Mouse (Mus musculus) MEL (cell line): ENCODE measurements around the gene Cdh24. TPM values are rescaled to one million over a fixed set of nuclear protein-coding genes. Genes with fewer than 3 reads are reported as not detected.

ENCODE experiments used
- DNase-seq: peaks from one replicate; pipeline ENCODE4 v3.0.0; 2011; ENCODE audit warnings: low read depth, low spot score
- H3K27ac ChIP-seq: 2 replicates; pipeline ENCODE4 v1.5.1; 2012; ENCODE audit warnings: low read depth, mild to moderate bottlenecking, control low read depth, low read length, moderate library complexity; ENCODE audit not compliant: control insufficient read depth
- H3K27me3 ChIP-seq, 2 experiments: fragments of 150-350 bp in 1 of 2; sonication (generic) in 1 of 2; 2 replicates each; pipeline ENCODE4 v1.6.1; 2012; ENCODE audit warnings: low read length in 2 of 2, mild to moderate bottlenecking in 2 of 2, improper control_type of control experiment in 1 of 2, moderate library complexity in 1 of 2; ENCODE audit not compliant: insufficient read depth in 2 of 2, control insufficient read depth in 1 of 2
- H3K36me3 ChIP-seq, 2 experiments: 2 replicates each; pipeline ENCODE4 v1.6.1; 2012 to 2014; ENCODE audit warnings: low read length in 2 of 2, improper control_type of control experiment in 1 of 2, inconsistent platforms in 1 of 2, mild to moderate bottlenecking in 1 of 2; ENCODE audit not compliant: insufficient read depth in 2 of 2, control insufficient read depth in 1 of 2
- H3K4me1 ChIP-seq, 2 experiments: fragments of 150-350 bp in 1 of 2; sonication (generic) in 1 of 2; 2 replicates each; pipeline ENCODE4 v1.6.1; 2012; ENCODE audit warnings: low read length in 2 of 2, improper control_type of control experiment in 1 of 2, mild to moderate bottlenecking in 1 of 2; ENCODE audit not compliant: insufficient read depth in 2 of 2, control insufficient read depth in 1 of 2
- H3K4me3 ChIP-seq, 2 experiments: fragments of 150-350 bp in 1 of 2; sonication (generic) in 1 of 2; 2 replicates each; pipeline ENCODE4 v1.5.1; 2012; ENCODE audit warnings: low read depth in 2 of 2, low read length in 2 of 2, mild to moderate bottlenecking in 2 of 2, moderate library complexity in 2 of 2, control low read depth in 1 of 2, improper control_type of control experiment in 1 of 2; ENCODE audit not compliant: control insufficient read depth in 1 of 2, insufficient read depth in 1 of 2
- H3K79me2 ChIP-seq: 2 replicates; pipeline ENCODE4 v1.6.1; 2012; ENCODE audit warnings: mild to moderate bottlenecking, low read length, moderate library complexity; ENCODE audit not compliant: control insufficient read depth, poor library complexity, insufficient read depth
- H3K9ac ChIP-seq: 2 replicates; pipeline ENCODE4 v1.6.1; 2012; ENCODE audit warnings: low read depth, mild to moderate bottlenecking, control low read depth, low read length, moderate library complexity; ENCODE audit not compliant: control insufficient read depth, poor library complexity, severe bottlenecking
- H3K9me3 ChIP-seq: fragments of 150-350 bp; sonication (generic); replicated peaks from 2 replicates; pipeline ENCODE4 v1.6.1; 2012; ENCODE audit warnings: mild to moderate bottlenecking, low read length, improper control_type of control experiment, moderate library complexity; ENCODE audit not compliant: insufficient read depth
- CHD2 ChIP-seq: IDR thresholded peaks from 2 replicates; pipeline ENCODE4 v1.6.1; 2011; ENCODE audit warnings: low read length, improper control_type of control experiment
- CTCF ChIP-seq, 3 experiments: IDR thresholded peaks in 2 of 3; conservative IDR thresholded peaks in 1 of 3; 2 replicates each; pipeline ENCODE4 v1.5.1; 2011 to 2012; ENCODE audit warnings: low read length in 3 of 3, low read depth in 2 of 3, mild to moderate bottlenecking in 2 of 3, improper control_type of control experiment in 1 of 3, inconsistent platforms in 1 of 3, mixed read lengths in 1 of 3, moderate library complexity in 1 of 3; ENCODE audit not compliant: control insufficient read depth in 1 of 3, insufficient read depth in 1 of 3, poor library complexity in 1 of 3, severe bottlenecking in 1 of 3
- E2F4 ChIP-seq: IDR thresholded peaks from 2 replicates; pipeline ENCODE4 v1.6.1; 2011; ENCODE audit warnings: low read depth, low read length, improper control_type of control experiment, borderline replicate concordance
- ELF1 ChIP-seq: IDR thresholded peaks from 2 replicates; pipeline ENCODE4 v1.6.1; 2014; ENCODE audit warnings: low read depth, mild to moderate bottlenecking, inconsistent platforms, low read length, improper control_type of control experiment, moderate library complexity
- EP300 ChIP-seq, 2 experiments: IDR thresholded peaks; 2 replicates each; pipeline ENCODE4 v1.6.1; 2011; ENCODE audit warnings: improper control_type of control experiment in 2 of 2, low read length in 2 of 2, low read depth in 1 of 2, mild to moderate bottlenecking in 1 of 2
- ETS1 ChIP-seq: IDR thresholded peaks from 2 replicates; pipeline ENCODE4 v1.6.1; 2012; ENCODE audit warnings: low read depth, mild to moderate bottlenecking, inconsistent platforms, low read length, improper control_type of control experiment, moderate library complexity
- GATA1 ChIP-seq: IDR thresholded peaks from 2 replicates; pipeline ENCODE4 v1.6.1; 2011; ENCODE audit warnings: low read depth, low read length, improper control_type of control experiment
- HCFC1 ChIP-seq: IDR thresholded peaks from 2 replicates; pipeline ENCODE4 v1.6.1; 2012; ENCODE audit warnings: low read depth, mild to moderate bottlenecking, inconsistent platforms, low read length, improper control_type of control experiment, moderate library complexity
- JUND ChIP-seq: IDR thresholded peaks from 2 replicates; pipeline ENCODE4 v1.6.1; 2011; ENCODE audit warnings: low read depth, mild to moderate bottlenecking, improper control_type of control experiment, low read length
- MAX ChIP-seq: IDR thresholded peaks from 2 replicates; pipeline ENCODE4 v1.6.1; 2011; ENCODE audit warnings: low read length, improper control_type of control experiment
- MEF2A ChIP-seq: IDR thresholded peaks from 2 replicates; pipeline ENCODE4 v1.6.1; 2014; ENCODE audit warnings: low read depth, mild to moderate bottlenecking, inconsistent platforms, low read length, improper control_type of control experiment; ENCODE audit not compliant: poor library complexity, insufficient replicate concordance, severe bottlenecking; ENCODE audit errors: extremely low read depth
- MXI1 ChIP-seq: IDR thresholded peaks from 2 replicates; pipeline ENCODE4 v1.6.1; 2011; ENCODE audit warnings: mild to moderate bottlenecking, low read depth, low read length, improper control_type of control experiment
- POLR2AphosphoS5 ChIP-seq: IDR thresholded peaks from 2 replicates; pipeline ENCODE4 v1.6.1; 2012; ENCODE audit warnings: low read depth, borderline replicate concordance, mild to moderate bottlenecking, inconsistent platforms, low read length, moderate library complexity, mixed read lengths
- RAD21 ChIP-seq: IDR thresholded peaks from 2 replicates; pipeline ENCODE4 v1.6.1; 2011; ENCODE audit warnings: mild to moderate bottlenecking, low read depth, low read length, improper control_type of control experiment
- RCOR1 ChIP-seq: IDR thresholded peaks from 2 replicates; pipeline ENCODE4 v1.6.1; 2012; ENCODE audit warnings: low read depth, mild to moderate bottlenecking, inconsistent platforms, low read length, improper control_type of control experiment
- SIN3A ChIP-seq: IDR thresholded peaks from 2 replicates; pipeline ENCODE4 v1.6.1; 2012; ENCODE audit warnings: low read length, improper control_type of control experiment, inconsistent platforms
- SMC3 ChIP-seq: IDR thresholded peaks from 2 replicates; pipeline ENCODE4 v1.6.1; 2011; ENCODE audit warnings: low read depth, low read length, improper control_type of control experiment
- TAL1 ChIP-seq: IDR thresholded peaks from 2 replicates; pipeline ENCODE4 v1.6.1; 2012; ENCODE audit warnings: mild to moderate bottlenecking, inconsistent platforms, low read length, moderate library complexity, mixed read lengths
- UBTF ChIP-seq: IDR thresholded peaks from 2 replicates; pipeline ENCODE4 v1.6.1; 2012; ENCODE audit warnings: low read depth, mild to moderate bottlenecking, inconsistent platforms, low read length, improper control_type of control experiment, moderate library complexity, borderline replicate concordance; ENCODE audit not compliant: insufficient read depth
- USF1 ChIP-seq: IDR thresholded peaks from 2 replicates; pipeline ENCODE4 v1.6.1; 2014; ENCODE audit warnings: low read depth, mild to moderate bottlenecking, inconsistent platforms, low read length, improper control_type of control experiment, moderate library complexity
- ZC3H11A ChIP-seq: IDR thresholded peaks from 2 replicates; pipeline ENCODE4 v1.6.1; 2012; ENCODE audit warnings: low read depth, mild to moderate bottlenecking, inconsistent platforms, low read length, improper control_type of control experiment
- ZKSCAN1 ChIP-seq: IDR thresholded peaks from 2 replicates; pipeline ENCODE4 v1.6.1; 2012; ENCODE audit warnings: low read depth, mild to moderate bottlenecking, inconsistent platforms, low read length, improper control_type of control experiment, moderate library complexity
- ZMIZ1 ChIP-seq: IDR thresholded peaks from 2 replicates; pipeline ENCODE4 v1.6.1; 2012; ENCODE audit warnings: low read depth, mild to moderate bottlenecking, inconsistent platforms, low read length, improper control_type of control experiment, moderate library complexity
- ZNF384 ChIP-seq: IDR thresholded peaks from 2 replicates; pipeline ENCODE4 v1.6.1; 2012; ENCODE audit warnings: low read depth, mild to moderate bottlenecking, inconsistent platforms, low read length, improper control_type of control experiment
- polyA plus RNA-seq, 2 experiments: library from polyadenylated mRNA; stranded (reverse) in 1 of 2; unstranded in 1 of 2; fragments of >175 nt in 1 of 2; fragments of >200 nt in 1 of 2; gene quantifications; 2 replicates each; pipeline versions ENCODE4 v1.2.1 to v1.2.4; 2012; ENCODE audit warnings: low replicate concordance in 2 of 2, low read depth in 1 of 2; ENCODE audit not compliant: insufficient read length in 2 of 2, insufficient read depth in 1 of 2, missing spikeins in 1 of 2
- total RNA-seq: library from RNA; depleted of rRNA; stranded (reverse); fragments of 300-350 nt; gene quantifications from 2 replicates; pipeline ENCODE4 v1.2.3, GENCODE M21; 2012

Cdh24 gene
- total and polyA plus RNA-seq, 3 experiments: 0.89 to 5.8 TPM; not detected in 1

DNA sequence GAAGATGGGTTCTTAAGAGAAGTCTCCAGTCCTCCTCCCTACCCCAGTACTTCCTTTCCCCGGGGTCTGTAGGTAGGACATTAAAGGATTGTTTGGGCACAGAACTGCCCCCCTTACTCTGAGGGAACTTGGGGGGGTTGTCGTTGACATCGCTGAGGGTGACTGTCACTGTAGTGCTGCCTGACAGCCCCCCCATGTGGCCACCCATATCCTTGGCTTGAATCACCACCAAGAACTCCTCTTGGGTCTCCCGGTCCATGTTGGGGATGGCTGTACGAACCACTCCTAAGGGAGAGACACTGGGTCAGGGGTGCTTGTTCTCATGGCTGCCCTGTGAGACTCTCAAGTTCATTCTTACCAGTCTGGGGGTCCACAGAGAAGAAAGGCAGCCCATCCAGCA, 3.0 kb downstream of the Cdh24 start:
- H3K9me3 ChIP-seq: no peaks in the 10 kb centered on the region
- H3K4me1 ChIP-seq: peaks cover 4% of the 10 kb centered on the region in 2 experiments; a peak in 2 of 4 replicates
- H3K36me3 ChIP-seq: no peaks in the 10 kb centered on the region; a peak in 1 of 4 replicates
- H3K79me2 ChIP-seq: no peaks in the 10 kb centered on the region; the same call in 1 of the 2 replicates
- no peaks in the 10 kb centered on the region for H3K27me3 ChIP-seq
- H3K4me3 ChIP-seq: no peak overlapping the region
- H3K9ac ChIP-seq: no peak overlapping the region
- TF ChIP-seq TAL1: no peak
- TF ChIP-seq E2F4: no peak
- no peak for TF ChIP-seq HCFC1
- peak; percentile 55 for TF ChIP-seq SMC3
- TF ChIP-seq ELF1: no peak
- TF ChIP-seq EP300 (IDR thresholded peaks at IDR 0.05; ENCODE audit: low read depth in 1 of 2, low read length in 2 of 2): no peak
- TF ChIP-seq ETS1: no peak
- no peak for TF ChIP-seq MXI1
- no peak for TF ChIP-seq UBTF
- no peak for TF ChIP-seq MAX
- TF ChIP-seq SIN3A: no peak
- peak in 2 of 3 experiments; percentile 48 to 50; a peak in 4 of 6 replicates for TF ChIP-seq CTCF (IDR thresholded peaks at IDR 0.05 in 2 of 3, conservative IDR thresholded peaks at IDR 0.05 in 1 of 3; ENCODE audit: control insufficient read depth in 1 of 3, insufficient read depth in 1 of 3, low read depth in 2 of 3, low read length in 3 of 3, poor library complexity in 1 of 3, severe bottlenecking in 1 of 3)
- no peak for TF ChIP-seq ZMIZ1
- peak; percentile 36 for TF ChIP-seq ZC3H11A
- no peak for TF ChIP-seq USF1
- no peak for TF ChIP-seq ZNF384
- TF ChIP-seq RAD21: peak; percentile 39
- no peak for TF ChIP-seq RCOR1
- no peak for TF ChIP-seq MEF2A
- no peak for TF ChIP-seq POLR2AphosphoS5
- no peak for TF ChIP-seq JUND
- no peak for TF ChIP-seq CHD2
- no peak for TF ChIP-seq ZKSCAN1
- TF ChIP-seq GATA1: no peak
- no peak for DNase-seq
- no peak overlapping the region for H3K27ac ChIP-seq
